Mouse (Mus musculus) CD8-positive naive resting alpha-beta T cell, adult 57 days (primary cell): Measurements from ENCODE around the gene Fndc10. TPM values are rescaled to one million over a fixed set of nuclear protein-coding genes. Genes with fewer than 3 reads are reported as not detected.

ENCODE experiments used
- total RNA-seq: library from RNA; stranded (reverse); gene quantifications from one replicate; pipeline ENCODE4 v1.2.4, GENCODE M21; 2023

Fndc10 gene
- 6.3 TPM for total RNA-seq

DNA sequence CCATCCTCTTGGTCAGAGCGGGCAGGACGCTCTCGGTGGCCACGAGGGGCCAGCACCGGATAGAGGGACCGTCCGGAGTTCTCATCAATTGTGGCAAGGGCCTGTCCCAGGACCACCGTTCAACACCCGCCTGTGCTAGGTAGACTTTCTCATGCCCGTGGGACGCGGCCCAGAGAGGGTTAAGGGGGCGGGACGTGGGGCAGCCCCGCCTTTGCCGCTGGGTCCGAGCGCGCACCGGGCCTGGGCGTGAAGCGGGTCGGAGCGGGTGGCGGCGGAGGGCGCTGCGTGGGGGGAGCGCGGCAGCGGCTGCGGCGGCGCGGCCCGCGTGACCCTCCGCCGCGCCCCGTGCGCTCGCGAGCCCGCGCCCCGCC lies at the start of gene Fndc10:
Fndc10 (plus strand) TSS at position 232 of the 371 bp plus-strand sequence.

DNA sequence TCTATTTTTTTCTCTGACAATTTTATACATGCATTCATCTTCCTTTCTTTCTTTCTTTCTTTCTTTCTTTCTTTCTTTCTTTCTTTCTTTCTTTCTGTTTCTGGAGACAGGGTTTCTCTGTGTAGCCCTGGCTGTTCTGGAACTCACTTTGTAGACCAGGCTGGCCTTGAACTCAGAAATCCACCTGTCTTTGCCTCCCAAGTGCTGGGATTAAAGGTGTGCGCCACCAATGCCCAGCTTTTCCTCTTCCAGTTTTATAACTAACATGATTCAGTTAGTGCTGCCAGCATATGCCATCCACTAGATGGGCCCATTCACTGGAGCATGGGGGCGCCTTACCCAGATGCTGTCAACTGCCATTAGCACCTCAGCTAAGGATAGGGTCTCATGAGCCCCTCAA lies 48.8 kb upstream of the Fndc10 start, which contains the start of gene Gm10563:
Gm10563 (minus strand) TSS at position 101 of the 400 bp plus-strand sequence.

DNA sequence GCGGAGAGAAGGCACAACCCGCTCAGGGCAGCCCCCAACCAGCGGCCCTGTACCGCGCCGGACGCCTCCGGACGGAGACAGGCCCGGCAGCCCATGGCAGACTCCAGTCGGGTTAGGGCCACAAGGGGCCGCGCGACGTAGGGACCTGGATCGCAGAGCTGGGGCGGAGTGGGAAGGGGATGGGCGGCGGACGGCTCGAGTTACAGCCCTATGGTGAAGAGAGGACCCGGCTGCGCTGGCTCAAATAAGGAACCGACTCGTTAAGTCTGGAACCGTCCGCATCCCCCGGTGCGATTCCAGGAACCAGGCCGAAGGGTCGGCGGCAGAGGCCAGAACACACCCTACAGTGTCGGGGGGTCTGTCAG lies 41.1 kb upstream of the Fndc10 start, which contains the start of gene Mmp23:
Mmp23 (minus strand) TSS at position 299 of the 365 bp plus-strand sequence.

DNA sequence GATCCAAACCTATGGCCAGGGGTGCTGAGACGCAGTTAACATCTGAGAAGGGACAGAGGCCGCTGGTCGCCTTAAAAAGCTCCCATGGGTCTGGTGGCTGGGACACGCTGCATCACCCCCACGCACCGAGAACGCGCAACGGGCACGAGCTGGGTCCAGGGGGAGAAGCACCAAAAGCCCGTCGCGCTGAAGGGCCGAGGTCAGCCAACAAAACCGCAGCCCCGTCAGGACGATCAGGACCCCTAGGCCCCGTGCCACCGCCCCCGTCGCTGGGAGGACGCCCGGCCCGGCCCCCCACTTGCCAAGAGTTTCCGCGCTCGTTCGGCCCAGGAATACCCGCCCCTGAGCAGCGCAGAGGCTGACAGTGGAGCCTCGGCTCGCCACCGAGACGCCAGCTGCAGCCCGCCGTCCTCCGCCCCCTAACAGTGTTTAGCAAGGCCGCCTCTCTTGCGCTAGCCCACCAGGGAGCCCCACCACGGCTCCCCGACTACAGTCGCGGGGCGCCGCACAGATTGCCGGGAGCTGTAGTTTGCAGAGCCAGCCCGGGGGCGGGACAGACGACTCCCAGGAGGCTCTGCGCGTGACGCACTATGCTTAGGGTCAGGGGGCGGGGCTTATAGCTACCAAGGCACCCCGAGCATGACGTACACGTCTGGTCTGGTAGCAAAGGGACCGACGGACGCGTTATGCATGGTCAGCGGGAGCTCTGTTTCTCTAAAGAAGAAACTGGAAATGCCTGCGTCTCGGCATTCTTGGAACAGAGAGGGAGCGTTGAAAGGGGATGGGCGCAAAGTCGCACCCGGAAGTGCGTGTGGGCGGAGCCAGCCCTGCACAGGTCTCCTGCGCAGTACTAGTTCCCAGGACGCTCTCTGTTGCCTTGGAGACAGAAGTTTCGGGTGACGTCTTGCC lies 25.2 kb upstream of the Fndc10 start, which contains the start of gene Mib2:
Mib2 (minus strand) TSS at position 510 of the 909 bp plus-strand sequence.

DNA sequence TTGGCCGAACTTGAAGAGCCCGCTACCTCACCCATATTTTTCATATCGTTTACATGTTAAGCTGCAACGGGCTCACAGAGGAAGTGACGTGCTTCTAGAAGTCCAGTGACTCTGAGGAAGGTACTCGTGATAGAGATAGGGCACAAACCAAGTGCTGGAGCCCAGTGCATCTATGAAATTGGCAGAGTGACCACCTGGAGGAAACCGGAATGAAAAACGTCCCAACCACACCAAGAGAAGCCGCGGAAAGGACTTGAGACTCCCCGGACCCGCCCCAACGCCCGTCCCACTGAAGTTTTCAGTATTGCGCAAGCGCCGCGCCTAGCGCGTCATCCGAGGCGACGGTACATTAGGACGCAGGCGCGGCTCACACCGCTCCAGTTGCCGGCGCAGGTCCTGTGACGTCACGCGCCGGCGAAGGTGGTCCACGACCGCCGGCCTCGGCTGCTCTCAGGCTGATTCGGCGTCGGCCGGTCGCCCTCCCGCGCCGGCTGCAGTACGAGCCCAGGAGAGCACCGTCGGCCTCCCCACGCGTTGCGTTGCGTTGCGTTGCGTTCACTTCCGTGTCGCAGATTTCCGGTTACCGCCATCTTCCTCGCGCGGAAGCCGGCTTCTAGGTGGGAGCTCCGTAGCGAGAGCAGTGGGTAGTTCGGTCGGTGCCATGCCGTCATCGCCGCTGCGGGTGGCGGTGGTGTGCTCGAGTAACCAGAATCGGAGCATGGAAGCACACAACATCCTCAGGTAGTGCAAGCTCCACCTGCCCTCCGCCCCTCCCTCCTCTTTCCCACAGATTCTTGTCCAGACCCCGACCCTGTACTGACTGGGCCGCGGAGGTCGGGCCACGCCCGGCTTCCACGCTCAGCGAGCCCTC lies 10.8 kb downstream of the Fndc10 start, which contains the start of gene Ssu72:
Ssu72 (plus strand) TSS at position 80 of the 871 bp plus-strand sequence.

DNA sequence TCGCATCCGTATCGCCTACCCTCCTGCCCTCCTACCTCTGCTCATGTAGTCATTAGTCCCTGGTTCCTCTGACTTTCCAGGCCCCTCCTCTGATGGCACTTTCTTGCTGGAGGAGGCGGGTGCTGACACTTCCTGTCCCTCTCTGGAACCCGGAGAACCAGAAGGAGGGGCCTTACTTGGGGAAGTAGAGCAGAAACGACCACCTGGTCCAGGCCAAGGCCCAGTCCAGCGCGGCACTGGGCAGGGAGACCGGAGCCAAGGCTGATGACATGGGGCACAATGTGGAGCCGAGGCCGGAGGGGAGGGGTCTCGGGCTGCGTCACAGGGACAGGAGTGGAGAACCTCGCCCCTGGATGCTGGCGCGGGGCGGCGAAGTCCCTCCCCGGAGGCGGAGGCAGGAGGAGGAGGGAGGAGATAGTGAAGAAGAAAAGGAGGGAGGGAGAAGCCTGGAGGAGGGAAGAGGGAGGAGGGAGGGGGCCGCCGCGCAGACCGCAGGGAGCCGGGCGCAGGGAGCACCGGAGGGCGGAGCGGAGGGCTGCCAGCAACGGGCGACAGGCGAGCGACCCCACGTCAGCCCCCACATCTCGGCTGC lies 40.3 kb downstream of the Fndc10 start, which contains the start of gene Tmem240:
Tmem240 (plus strand) TSS at position 451 of the 592 bp plus-strand sequence.

Other genes starting within 250 kb of the Fndc10 start
- not detected for gene Tmem52, start 225.2 kb upstream of the Fndc10 start, total RNA-seq
- 238 TPM for gene Gnb1, start 203.0 kb upstream of the Fndc10 start, total RNA-seq
- 49.7 TPM for gene Nadk, start 132.0 kb upstream of the Fndc10 start, total RNA-seq
- gene Slc35e2, start 92.9 kb upstream of the Fndc10 start, total RNA-seq = 32.1 TPM
- 173 TPM for gene Cdk11b, start 69.5 kb upstream of the Fndc10 start, total RNA-seq
- not detected for gene Gm10563, start 48.9 kb upstream of the Fndc10 start, total RNA-seq
- gene Mmp23, start 41.0 kb upstream of the Fndc10 start, total RNA-seq = not detected
- 43.4 TPM for gene Mib2, start 25.1 kb upstream of the Fndc10 start, total RNA-seq
- gene Ssu72, start 10.5 kb downstream of the Fndc10 start, total RNA-seq = 66.8 TPM
- gene Tmem240, start 40.5 kb downstream of the Fndc10 start, total RNA-seq = 0.46 TPM
- 54.1 TPM for gene Atad3a, start 66.8 kb downstream of the Fndc10 start, total RNA-seq
- gene Vwa1, start 80.4 kb downstream of the Fndc10 start, total RNA-seq = not detected
- not detected for gene Tmem88b, start 91.5 kb downstream of the Fndc10 start, total RNA-seq
- gene Ankrd65, start 96.1 kb downstream of the Fndc10 start, total RNA-seq = not detected
- gene Mrpl20, start 108.5 kb downstream of the Fndc10 start, total RNA-seq = 42.1 TPM
- gene Ccnl2, start 118.1 kb downstream of the Fndc10 start, total RNA-seq = 224 TPM
- gene Aurkaip1, start 136.9 kb downstream of the Fndc10 start, total RNA-seq = 77.3 TPM
- 2.2 TPM for gene Mxra8, start 145.3 kb downstream of the Fndc10 start, total RNA-seq
- gene Dvl1, start 153.1 kb downstream of the Fndc10 start, total RNA-seq = 65.7 TPM
- 1.3 TPM for gene Tas1r3, start 169.0 kb downstream of the Fndc10 start, total RNA-seq
- 16.1 TPM for gene Cptp, start 175.1 kb downstream of the Fndc10 start, total RNA-seq
- gene Ints11, start 175.2 kb downstream of the Fndc10 start, total RNA-seq = 63.0 TPM
- 46.0 TPM for gene Pusl1, start 197.4 kb downstream of the Fndc10 start, total RNA-seq
- gene Acap3, start 197.5 kb downstream of the Fndc10 start, total RNA-seq = 48.0 TPM
- gene Ube2j2, start 249.5 kb downstream of the Fndc10 start, total RNA-seq = 114 TPM